Mouse (Mus musculus): Measurements from ENCODE around the gene Ulbp1. TPM values are rescaled to one million over a fixed set of nuclear protein-coding genes. Genes with fewer than 3 reads are reported as not detected.

Ulbp1 gene
- 5.2 TPM for polyA plus RNA-seq (2017; shearing (Covaris generic))

GRCm38 (mm10) chr10:7473197-7473889 lies at the start of gene Ulbp1:
Gene Ulbp1 (minus strand): TSS chr10:7473638.

Other genes starting within 250 kb of the Ulbp1 start
- 1.5 TPM for gene Lrp11, start 116.2 kb upstream of the Ulbp1 start, polyA plus RNA-seq (2017; shearing (Covaris generic))
- gene Nup43, start 193.9 kb upstream of the Ulbp1 start, polyA plus RNA-seq (2017; shearing (Covaris generic)): 19.5 TPM
- 95.2 TPM for gene Pcmt1, start 207.5 kb upstream of the Ulbp1 start, polyA plus RNA-seq (2017; shearing (Covaris generic))
- gene Lats1, start 207.6 kb upstream of the Ulbp1 start, polyA plus RNA-seq (2017; shearing (Covaris generic)): 11.7 TPM

All from CD4-positive, CD25-positive, alpha-beta regulatory T cell (primary cell).